Mouse (Mus musculus): Measurements from ENCODE around the gene Gm49373. TPM values are rescaled to one million over a fixed set of nuclear protein-coding genes. Genes with fewer than 3 reads are reported as not detected.

Gm49373 gene
- total and polyA plus RNA-seq, 3 experiments: 0.27 to 0.30 TPM; not detected in 1

DNA sequence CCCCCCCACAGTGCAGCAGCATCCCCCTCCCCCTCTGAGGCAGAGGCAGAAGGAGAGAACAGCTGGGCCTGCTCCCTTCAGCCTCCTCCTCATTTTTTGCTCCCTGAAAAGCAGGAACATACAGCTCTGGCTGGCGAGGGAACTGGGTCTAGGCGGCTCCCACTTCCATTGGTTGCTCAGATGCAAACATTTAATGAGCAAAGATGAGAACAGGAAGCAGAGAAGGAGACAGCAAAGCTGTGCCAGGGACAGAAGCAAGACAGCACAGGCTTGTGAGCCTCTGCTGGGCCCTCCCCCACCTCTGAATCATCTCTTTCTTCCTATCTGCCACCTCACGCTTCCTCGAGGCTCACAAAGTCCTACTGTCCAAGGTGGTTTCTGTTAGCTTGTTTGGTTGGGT lies 31.6 kb downstream of the Gm49373 start:
- intact Hi-C loops (cut with DNase I): no loop called here
- WGBS: 52% methylated on average over 4 of the region's 4 CpGs
- H3K36me3 ChIP-seq (ENCODE audit: control insufficient read depth, insufficient read depth, low read length): no peaks in the 10 kb centered on the region
- DNase-seq: no peak
- no peaks in the 10 kb centered on the region for H3K4me1 ChIP-seq (ENCODE audit: control insufficient read depth, insufficient read depth, low read length)
- H3K9ac ChIP-seq (ENCODE audit: low read depth, low read length): no peak overlapping the region
- H3K27ac ChIP-seq: no peak overlapping the region
- H3K79me2 ChIP-seq (replicated peaks; ENCODE audit: control insufficient read depth, insufficient read depth, low read length): no peaks in the 10 kb centered on the region
- peaks cover 3% of the 10 kb centered on the region; the same call in 1 of the 2 replicates for H3K27me3 ChIP-seq (ENCODE audit: control insufficient read depth, insufficient read depth, low read length)
- no peak for TF ChIP-seq POLR2A (IDR thresholded peaks at IDR 0.05; ENCODE audit: insufficient read depth, low read depth, low read length)
- TF ChIP-seq EP300 (IDR thresholded peaks at IDR 0.05; ENCODE audit: insufficient read depth, low read depth, low read length): no peak
- TF ChIP-seq CTCF (IDR thresholded peaks at IDR 0.05): no peak
- H3K4me3 ChIP-seq: no peak overlapping the region

DNA sequence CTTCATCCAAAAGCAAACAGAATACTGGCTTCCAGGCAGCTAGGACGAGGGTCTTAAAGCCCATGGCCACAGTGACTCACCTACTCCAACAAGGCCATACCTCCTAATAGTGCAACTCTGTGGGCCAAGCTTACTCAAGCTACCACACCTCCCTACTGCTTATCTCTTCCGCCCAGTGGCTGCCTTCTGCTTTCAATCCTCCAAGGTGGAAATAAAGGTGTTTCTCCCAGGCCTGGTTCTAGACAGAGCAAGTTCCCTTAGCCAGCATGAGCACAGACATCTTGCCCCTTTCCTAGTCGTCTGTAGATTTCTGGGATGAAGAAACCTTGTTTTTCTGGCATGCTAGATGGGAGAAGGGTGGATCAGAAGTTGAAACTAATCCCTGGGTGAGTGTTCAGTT lies 33.1 kb downstream of the Gm49373 start:
- TF ChIP-seq CTCF (IDR thresholded peaks at IDR 0.05): no peak
- no peak for TF ChIP-seq EP300 (IDR thresholded peaks at IDR 0.05; ENCODE audit: insufficient read depth, low read depth, low read length)
- no peak for TF ChIP-seq POLR2A (IDR thresholded peaks at IDR 0.05; ENCODE audit: insufficient read depth, low read depth, low read length)
- peaks cover 8% of the 10 kb centered on the region for H3K27me3 ChIP-seq (ENCODE audit: control insufficient read depth, insufficient read depth, low read length)
- intact Hi-C loops (cut with DNase I): no loop called here
- no peak for DNase-seq
- H3K4me3 ChIP-seq: no peak overlapping the region
- no peaks in the 10 kb centered on the region for H3K4me1 ChIP-seq (ENCODE audit: control insufficient read depth, insufficient read depth, low read length)
- no peak overlapping the region for H3K27ac ChIP-seq
- no peaks in the 10 kb centered on the region for H3K36me3 ChIP-seq (ENCODE audit: control insufficient read depth, insufficient read depth, low read length)
- WGBS: 81% methylated on average over 3 of the region's 3 CpGs
- no peak overlapping the region for H3K9ac ChIP-seq (ENCODE audit: low read depth, low read length)
- no peaks in the 10 kb centered on the region for H3K79me2 ChIP-seq (replicated peaks; ENCODE audit: control insufficient read depth, insufficient read depth, low read length)

DNA sequence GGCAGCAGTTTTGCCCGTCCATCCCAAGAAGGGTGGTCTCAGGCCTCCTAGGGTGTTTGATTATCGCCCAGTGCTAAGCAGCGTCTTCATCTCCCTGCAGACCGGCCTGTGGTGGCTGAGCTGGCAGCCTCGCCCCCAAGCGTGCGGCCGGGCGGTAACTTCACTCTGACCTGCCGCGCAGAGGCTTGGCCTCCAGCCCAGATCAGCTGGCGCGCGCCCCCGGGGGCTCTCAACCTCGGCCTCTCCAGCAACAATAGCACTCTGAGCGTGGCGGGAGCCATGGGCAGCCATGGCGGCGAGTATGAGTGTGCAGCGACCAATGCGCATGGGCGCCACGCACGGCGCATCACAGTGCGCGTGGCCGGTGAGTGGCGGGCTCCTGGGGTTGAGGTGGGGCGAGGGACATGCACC lies 35.4 kb downstream of the Gm49373 start:
- no peak overlapping the region for H3K27ac ChIP-seq
- no peaks in the 10 kb centered on the region for H3K79me2 ChIP-seq (replicated peaks; ENCODE audit: control insufficient read depth, insufficient read depth, low read length)
- H3K9ac ChIP-seq (ENCODE audit: low read depth, low read length): no peak overlapping the region
- peaks cover 11% of the 10 kb centered on the region for H3K27me3 ChIP-seq (ENCODE audit: control insufficient read depth, insufficient read depth, low read length)
- no peak overlapping the region for H3K4me3 ChIP-seq
- intact Hi-C loops (cut with DNase I): no loop called here
- H3K4me1 ChIP-seq (ENCODE audit: control insufficient read depth, insufficient read depth, low read length): no peaks in the 10 kb centered on the region; the same call in 1 of the 2 replicates
- DNase-seq: peak; percentile 46 to 55
- 5% methylated on average over 31 of the region's 31 CpGs for WGBS
- no peaks in the 10 kb centered on the region for H3K36me3 ChIP-seq (ENCODE audit: control insufficient read depth, insufficient read depth, low read length)
- no peak for TF ChIP-seq EP300 (IDR thresholded peaks at IDR 0.05; ENCODE audit: insufficient read depth, low read depth, low read length)
- TF ChIP-seq CTCF (IDR thresholded peaks at IDR 0.05): no peak
- TF ChIP-seq POLR2A (IDR thresholded peaks at IDR 0.05; ENCODE audit: insufficient read depth, low read depth, low read length): no peak

DNA sequence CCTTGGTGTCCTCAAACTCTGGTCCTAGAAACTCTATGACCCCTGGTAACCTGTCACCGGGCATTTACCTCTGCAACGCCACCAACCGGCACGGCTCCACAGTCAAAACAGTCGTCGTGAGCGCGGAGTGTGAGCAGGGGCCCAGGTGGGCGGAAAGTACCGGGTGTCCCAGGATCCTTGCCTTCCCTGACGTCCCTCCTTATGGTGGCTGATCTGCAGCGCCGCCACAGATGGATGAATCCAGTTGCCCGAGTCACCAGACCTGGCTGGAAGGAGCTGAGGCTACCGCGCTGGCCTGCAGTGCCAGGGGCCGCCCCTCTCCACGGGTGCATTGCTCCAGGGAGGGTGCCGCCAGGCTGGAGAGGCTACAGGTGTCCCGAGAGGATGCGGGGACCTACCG lies 36.2 kb downstream of the Gm49373 start:
- no peak for TF ChIP-seq EP300 (IDR thresholded peaks at IDR 0.05; ENCODE audit: insufficient read depth, low read depth, low read length)
- TF ChIP-seq POLR2A (IDR thresholded peaks at IDR 0.05; ENCODE audit: insufficient read depth, low read depth, low read length): no peak
- no peak for TF ChIP-seq CTCF (IDR thresholded peaks at IDR 0.05)
- H3K9ac ChIP-seq (ENCODE audit: low read depth, low read length): no peak overlapping the region
- 6% methylated on average over 22 of the region's 22 CpGs for WGBS
- intact Hi-C loops (cut with DNase I): no loop called here
- no peak overlapping the region for H3K27ac ChIP-seq
- no peak for DNase-seq
- peaks cover 11% of the 10 kb centered on the region for H3K27me3 ChIP-seq (ENCODE audit: control insufficient read depth, insufficient read depth, low read length)
- no peaks in the 10 kb centered on the region for H3K79me2 ChIP-seq (replicated peaks; ENCODE audit: control insufficient read depth, insufficient read depth, low read length)
- H3K4me1 ChIP-seq (ENCODE audit: control insufficient read depth, insufficient read depth, low read length): no peaks in the 10 kb centered on the region; the same call in 1 of the 2 replicates
- no peak overlapping the region for H3K4me3 ChIP-seq
- H3K36me3 ChIP-seq (ENCODE audit: control insufficient read depth, insufficient read depth, low read length): no peaks in the 10 kb centered on the region

DNA sequence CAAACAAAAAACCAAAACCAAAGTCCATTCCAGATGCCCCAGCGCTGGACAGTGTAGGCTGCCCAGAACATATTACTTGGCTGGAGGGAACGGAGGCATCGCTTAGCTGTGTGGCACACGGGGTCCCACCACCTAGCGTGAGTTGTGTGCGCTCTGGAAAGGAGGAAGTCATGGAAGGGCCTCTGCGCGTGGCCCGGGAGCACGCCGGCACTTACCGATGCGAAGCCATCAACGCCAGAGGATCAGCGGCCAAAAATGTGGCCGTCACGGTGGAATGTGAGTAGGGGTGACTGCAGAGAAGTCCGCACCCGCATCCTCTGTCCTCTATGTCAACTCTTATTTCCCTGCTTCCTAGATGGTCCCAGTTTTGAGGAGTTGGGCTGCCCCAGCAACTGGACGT lies 36.7 kb downstream of the Gm49373 start:
- H3K9ac ChIP-seq (ENCODE audit: low read depth, low read length): no peak overlapping the region
- no peak for DNase-seq

DNA sequence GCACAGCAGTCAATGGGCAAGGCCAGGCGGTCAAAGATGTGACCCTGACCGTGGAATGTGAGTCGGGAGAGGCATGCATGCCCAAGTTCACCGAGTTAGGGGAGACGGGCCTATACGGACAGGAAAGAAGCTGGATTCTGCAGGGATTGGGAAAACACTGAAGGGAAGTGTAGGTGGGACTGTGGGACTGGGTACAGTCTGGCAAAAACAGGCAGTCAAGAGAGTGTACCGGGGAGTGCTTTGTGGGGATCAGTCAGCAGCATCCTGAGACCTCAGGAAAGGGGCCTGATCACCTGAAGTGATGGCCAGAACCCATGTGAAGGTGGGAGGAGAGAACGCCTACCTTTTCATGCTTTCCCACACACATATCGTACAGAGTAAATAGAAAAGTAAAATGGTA lies 37.3 kb downstream of the Gm49373 start:
- intact Hi-C loops (cut with DNase I): no loop called here
- no peak overlapping the region for H3K9ac ChIP-seq (ENCODE audit: low read depth, low read length)
- TF ChIP-seq EP300 (IDR thresholded peaks at IDR 0.05; ENCODE audit: insufficient read depth, low read depth, low read length): no peak
- no peak for DNase-seq
- H3K4me1 ChIP-seq (ENCODE audit: control insufficient read depth, insufficient read depth, low read length): no peaks in the 10 kb centered on the region; the same call in 1 of the 2 replicates
- peaks cover 11% of the 10 kb centered on the region for H3K27me3 ChIP-seq (ENCODE audit: control insufficient read depth, insufficient read depth, low read length)
- no peak overlapping the region for H3K27ac ChIP-seq
- no peak overlapping the region for H3K4me3 ChIP-seq
- WGBS: 49% methylated on average over 9 of the region's 9 CpGs
- no peaks in the 10 kb centered on the region for H3K36me3 ChIP-seq (ENCODE audit: control insufficient read depth, insufficient read depth, low read length)
- no peaks in the 10 kb centered on the region for H3K79me2 ChIP-seq (replicated peaks; ENCODE audit: control insufficient read depth, insufficient read depth, low read length)

More for the DNA sequence above, 36.7 kb downstream of the Gm49373 start:
- intact Hi-C loops (cut with DNase I): no loop called here
- Histone ChIP-seq H3K27me3 (ENCODE audit: control insufficient read depth, insufficient read depth, low read length) (peaks cover 11% of the 10 kb centered on the region), H3K79me2 (replicated peaks; ENCODE audit: control insufficient read depth, insufficient read depth, low read length) (no peaks in the 10 kb centered on the region), H3K27ac (no peak overlapping the region), H3K4me1 (ENCODE audit: control insufficient read depth, insufficient read depth, low read length) (no peaks in the 10 kb centered on the region; the same call in 1 of the 2 replicates), H3K36me3 (ENCODE audit: control insufficient read depth, insufficient read depth, low read length) (no peaks in the 10 kb centered on the region), H3K4me3 (no peak overlapping the region)
- 18% methylated on average over 20 of the region's 20 CpGs for WGBS
- TF ChIP-seq CTCF (IDR thresholded peaks at IDR 0.05): no peak
- no peak for TF ChIP-seq POLR2A (IDR thresholded peaks at IDR 0.05; ENCODE audit: insufficient read depth, low read depth, low read length)
- TF ChIP-seq EP300 (IDR thresholded peaks at IDR 0.05; ENCODE audit: insufficient read depth, low read depth, low read length): no peak

All from heart, adult 2 months (tissue).